Mouse (Mus musculus) limb, embryonic 15.5 days (tissue): ENCODE results near the gene Mbd3. TPM values are rescaled to one million over a fixed set of nuclear protein-coding genes. Genes with fewer than 3 reads are reported as not detected.

ENCODE experiments used
- ATAC-seq: fragments of 200-750 bp; cut with Nextera tagmentation; 2 replicates; pipeline ENCODE4 v1.8.0; 2017; ENCODE audit warnings: low read depth, moderate TSS enrichment; ENCODE audit not compliant: insufficient number of reproducible peaks, low FRiP score, low TSS enrichment
- H3K27ac ChIP-seq: fragments of 300-500 bp; sonication (generic); 2 replicates; pipeline ENCODE4 v1.5.1; 2015; ENCODE audit warnings: moderate library complexity, mild to moderate bottlenecking, inconsistent platforms
- H3K27me3 ChIP-seq: fragments of 300-500 bp; sonication (generic); 2 replicates; pipeline ENCODE4 v1.6.1; 2015; ENCODE audit warnings: inconsistent platforms
- H3K36me3 ChIP-seq: fragments of 300-500 bp; sonication (generic); 2 replicates; pipeline ENCODE4 v1.6.1; 2015; ENCODE audit warnings: inconsistent platforms
- H3K4me1 ChIP-seq: fragments of 300-500 bp; sonication (generic); 2 replicates; pipeline ENCODE4 v1.6.1; 2015; ENCODE audit warnings: inconsistent platforms
- H3K4me2 ChIP-seq: fragments of 300-500 bp; sonication (generic); 2 replicates; pipeline ENCODE4 v1.6.1; 2015; ENCODE audit warnings: mild to moderate bottlenecking, inconsistent platforms
- H3K4me3 ChIP-seq: fragments of 300-500 bp; sonication (generic); 2 replicates; pipeline ENCODE4 v1.5.1; 2015; ENCODE audit warnings: mild to moderate bottlenecking, inconsistent platforms
- H3K9ac ChIP-seq: fragments of 300-500 bp; sonication (generic); 2 replicates; pipeline ENCODE4 v1.6.1; 2015; ENCODE audit warnings: inconsistent platforms
- H3K9me3 ChIP-seq: fragments of 300-500 bp; sonication (generic); 2 replicates; pipeline ENCODE4 v1.6.1; 2016; ENCODE audit warnings: inconsistent platforms
- whole genome bisulfite sequencing: fragments of 180-500 bp; shearing (Covaris S2); methylation state at CpG from one replicate; pipeline ENCODE4 v1.1.7; 2015; 5-methylcytosine and 5-hydroxymethylcytosine counted together
- polyA plus RNA-seq: library from polyadenylated mRNA; unstranded; fragments of >200 nt; fragmentation: Nextera tagmentation; extraction: Ambion mirVana; gene quantifications from 2 replicates; pipeline ENCODE4 v1.2.1, GENCODE M21; 2015

Mbd3 gene
- polyA plus RNA-seq, 1 experiment from 2014 or later = 219 TPM

- Histone ChIP-seq H3K9me3 (no peaks in the 10 kb centered on the region), H3K27me3 (peaks cover 7% of the 10 kb centered on the region), H3K27ac (no peak overlapping the region), H3K4me1 (peaks cover 41% of the 10 kb centered on the region), H3K4me2 (no peak overlapping the region), H3K9ac (no peak overlapping the region), H3K4me3 (no peak overlapping the region), H3K36me3 (peaks cover 15% of the 10 kb centered on the region)
- no peak for ATAC-seq
- WGBS = 86% methylated on average over 3 of the region's 3 CpGs
These were observed 35.5 kb upstream of the Mbd3 start for GRCm38 (mm10) chr10:80434823-80435222.

GRCm38 (mm10) chr10:80434233-80434592 is 34.9 kb upstream of the Mbd3 start:
- Histone ChIP-seq H3K4me2 (no peak overlapping the region), H3K4me3 (peak overlapping the region; percentile 96), H3K27ac (0 out of 2 replicates have a peak overlapping the region, but pooled peaks have one; percentile 22)

GRCm38 (mm10) chr10:80433513-80434232 is 34.3 kb upstream of the Mbd3 start, which contains the start of gene Tcf3:
Gene Tcf3 (minus strand): TSS chr10:80433647.
- Histone ChIP-seq H3K27me3 (peaks cover 7% of the 10 kb centered on the region), H3K4me1 (peaks cover 41% of the 10 kb centered on the region), H3K27ac (peak within 1 kb of the TSS; percentile 94), H3K4me3 (peak within 1 kb of the TSS; percentile 96), H3K9me3 (no peaks in the 10 kb centered on the region), H3K36me3 (peaks cover 27% of the 10 kb centered on the region), H3K4me2 (peak within 1 kb of the TSS; percentile 65), H3K9ac (peak within 1 kb of the TSS; percentile 99)
- whole genome bisulfite sequencing = under 1% methylated on average over 39 of the region's 61 CpGs
- ATAC-seq = peak; percentile 92

More at GRCm38 (mm10) chr10:80434233-80434592, 34.9 kb upstream of the Mbd3 start:
- Histone ChIP-seq H3K9me3 (no peaks in the 10 kb centered on the region), H3K9ac (no peak overlapping the region), H3K4me1 (peaks cover 41% of the 10 kb centered on the region), H3K36me3 (peaks cover 21% of the 10 kb centered on the region), H3K27me3 (peaks cover 7% of the 10 kb centered on the region)
- ATAC-seq = no peak
- WGBS = 9% methylated on average over 8 of the region's 8 CpGs

GRCm38 (mm10) chr10:80432936-80433512 is 33.7 kb upstream of the Mbd3 start:
- Histone ChIP-seq H3K4me3 (peak overlapping the region; percentile 96), H3K27me3 (peaks cover 2% of the 10 kb centered on the region), H3K27ac (peak overlapping the region; percentile 94), H3K4me2 (peak overlapping the region; percentile 65), H3K36me3 (peaks cover 33% of the 10 kb centered on the region), H3K9me3 (no peaks in the 10 kb centered on the region), H3K9ac (peak overlapping the region; percentile 99), H3K4me1 (peaks cover 39% of the 10 kb centered on the region)
- no peak for ATAC-seq
- WGBS = under 1% methylated on average over 57 of the region's 60 CpGs

- under 1% methylated on average over 4 of the region's 4 CpGs for WGBS
- Histone ChIP-seq H3K27ac (peak overlapping the region; percentile 94), H3K4me1 (peaks cover 38% of the 10 kb centered on the region), H3K36me3 (peaks cover 39% of the 10 kb centered on the region), H3K9ac (peak overlapping the region; percentile 99), H3K9me3 (no peaks in the 10 kb centered on the region), H3K27me3 (no peaks in the 10 kb centered on the region), H3K4me3 (peak overlapping the region; percentile 96), H3K4me2 (peak overlapping the region; percentile 65)
- ATAC-seq = no peak
These were observed 33.0 kb upstream of the Mbd3 start for GRCm38 (mm10) chr10:80432387-80432785.

GRCm38 (mm10) chr10:80431570-80432386 is 32.4 kb upstream of the Mbd3 start:
- H3K9me3 ChIP-seq = no peaks in the 10 kb centered on the region
- ATAC-seq = no peak
- peak overlapping the region; percentile 99 for H3K9ac ChIP-seq
- peak overlapping the region; percentile 94 for H3K27ac ChIP-seq
- no peaks in the 10 kb centered on the region for H3K27me3 ChIP-seq
- WGBS = 10% methylated on average over 16 of the region's 16 CpGs
- H3K4me3 ChIP-seq = peak overlapping the region; percentile 96
- peak overlapping the region; percentile 65 for H3K4me2 ChIP-seq
- peaks cover 38% of the 10 kb centered on the region for H3K4me1 ChIP-seq
- H3K36me3 ChIP-seq = peaks cover 46% of the 10 kb centered on the region

GRCm38 (mm10) chr10:80430375-80430980 is 31.1 kb upstream of the Mbd3 start:
- 65% methylated on average over 8 of the region's 8 CpGs for WGBS
- no peak for ATAC-seq
- Histone ChIP-seq H3K4me3 (no peak overlapping the region), H3K4me2 (no peak overlapping the region), H3K9ac (no peak overlapping the region), H3K36me3 (peaks cover 58% of the 10 kb centered on the region), H3K9me3 (no peaks in the 10 kb centered on the region; the same call in 1 of the 2 replicates), H3K27ac (no peak overlapping the region), H3K27me3 (no peaks in the 10 kb centered on the region), H3K4me1 (peaks cover 26% of the 10 kb centered on the region)

- no peak for ATAC-seq
- Histone ChIP-seq H3K4me1 (peaks cover 23% of the 10 kb centered on the region), H3K9me3 (no peaks in the 10 kb centered on the region; the same call in 1 of the 2 replicates), H3K27me3 (no peaks in the 10 kb centered on the region), H3K4me3 (no peak overlapping the region), H3K27ac (no peak overlapping the region), H3K4me2 (no peak overlapping the region), H3K9ac (no peak overlapping the region), H3K36me3 (peaks cover 65% of the 10 kb centered on the region)
- WGBS = 80% methylated on average over 8 of the region's 8 CpGs
These were observed 30.4 kb upstream of the Mbd3 start for GRCm38 (mm10) chr10:80429800-80430199.

GRCm38 (mm10) chr10:80425041-80425440 is 25.7 kb upstream of the Mbd3 start:
- H3K36me3 ChIP-seq = peaks cover 97% of the 10 kb centered on the region
- H3K9ac ChIP-seq = no peak overlapping the region
- H3K4me2 ChIP-seq = no peak overlapping the region
- WGBS = 95% methylated on average over 3 of the region's 3 CpGs
- peaks cover 8% of the 10 kb centered on the region for H3K4me1 ChIP-seq
- no peak for ATAC-seq
- H3K27ac ChIP-seq = no peak overlapping the region
- H3K9me3 ChIP-seq = no peaks in the 10 kb centered on the region; the same call in 1 of the 2 replicates
- no peak overlapping the region for H3K4me3 ChIP-seq
- H3K27me3 ChIP-seq = no peaks in the 10 kb centered on the region

- no peak for ATAC-seq
- 49% methylated on average over 4 of the region's 4 CpGs for WGBS
- Histone ChIP-seq H3K27ac (no peak overlapping the region), H3K4me1 (peaks cover 17% of the 10 kb centered on the region), H3K9ac (no peak overlapping the region), H3K27me3 (no peaks in the 10 kb centered on the region), H3K9me3 (no peaks in the 10 kb centered on the region; the same call in 1 of the 2 replicates), H3K4me3 (no peak overlapping the region), H3K36me3 (peaks cover 97% of the 10 kb centered on the region), H3K4me2 (no peak overlapping the region)
These were observed 24.2 kb upstream of the Mbd3 start for GRCm38 (mm10) chr10:80423562-80423961.

- no peak overlapping the region for H3K9ac ChIP-seq
- no peak for ATAC-seq
- H3K36me3 ChIP-seq = peaks cover 97% of the 10 kb centered on the region
- no peaks in the 10 kb centered on the region for H3K27me3 ChIP-seq
- peaks cover 21% of the 10 kb centered on the region for H3K4me1 ChIP-seq
- H3K27ac ChIP-seq = no peak overlapping the region
- no peaks in the 10 kb centered on the region; the same call in 1 of the 2 replicates for H3K9me3 ChIP-seq
- 89% methylated on average over 9 of the region's 9 CpGs for WGBS
- H3K4me2 ChIP-seq = no peak overlapping the region
- H3K4me3 ChIP-seq = no peak overlapping the region
These were observed 22.5 kb upstream of the Mbd3 start for GRCm38 (mm10) chr10:80421651-80422472.
